Mouse (Mus musculus): ENCODE measurements around the gene 5730596B20Rik. TPM values are rescaled to one million over a fixed set of nuclear protein-coding genes. Genes with fewer than 3 reads are reported as not detected.
A peak's percentile ranks its signal among the peaks of the same experiment; 100 is the strongest.

Gene 5730596B20Rik
- polyA plus RNA-seq, 1 experiment from 2014 or later, result 0.57 TPM

- no peak overlapping the region for H3K27ac ChIP-seq (ENCODE audit: low read depth, low read length)
- no peak for ATAC-seq (replicated peaks; ENCODE audit: insufficient number of reproducible peaks, low FRiP score, low TSS enrichment)
- H3K9ac ChIP-seq (ENCODE audit: low read depth, low read length), result no peak overlapping the region
- H3K4me1 ChIP-seq (ENCODE audit: control insufficient read depth, insufficient read depth, low read length), result peaks cover 13% of the 10 kb centered on the region
- no peak overlapping the region for H3K4me3 ChIP-seq (ENCODE audit: low read depth, low read length)
- no peak overlapping the region for H3K4me2 ChIP-seq
- no peaks in the 10 kb centered on the region for H3K36me3 ChIP-seq (ENCODE audit: control insufficient read depth, insufficient read depth, low read length)
- no peaks in the 10 kb centered on the region for H3K9me3 ChIP-seq (replicated peaks; ENCODE audit: control insufficient read depth, low read length)
- WGBS (ENCODE audit: insufficient replicate concordance), result 12% methylated on average over 5 of the region's 5 CpGs
- peaks cover 99% of the 10 kb centered on the region for H3K27me3 ChIP-seq (ENCODE audit: control insufficient read depth, insufficient read depth, low read length)
Observed at GRCm38 (mm10) chr6:52214271-52214670, 37.0 kb downstream of the 5730596B20Rik start.

GRCm38 (mm10) chr6:52215070-52215469, 37.8 kb downstream of the 5730596B20Rik start:
- Histone ChIP-seq H3K9ac (ENCODE audit: low read depth, low read length) (no peak overlapping the region), H3K27me3 (ENCODE audit: control insufficient read depth, insufficient read depth, low read length) (peaks cover 99% of the 10 kb centered on the region), H3K27ac (ENCODE audit: low read depth, low read length) (no peak overlapping the region), H3K9me3 (replicated peaks; ENCODE audit: control insufficient read depth, low read length) (no peaks in the 10 kb centered on the region), H3K36me3 (ENCODE audit: control insufficient read depth, insufficient read depth, low read length) (no peaks in the 10 kb centered on the region), H3K4me2 (no peak overlapping the region), H3K4me1 (ENCODE audit: control insufficient read depth, insufficient read depth, low read length) (peaks cover 13% of the 10 kb centered on the region), H3K4me3 (ENCODE audit: low read depth, low read length) (no peak overlapping the region)
- ATAC-seq (replicated peaks; ENCODE audit: insufficient number of reproducible peaks, low FRiP score, low TSS enrichment), result no peak
- WGBS (ENCODE audit: insufficient replicate concordance), result 7% methylated on average over 3 of the region's 3 CpGs

- no peak overlapping the region for H3K27ac ChIP-seq (ENCODE audit: low read depth, low read length)
- ATAC-seq (replicated peaks; ENCODE audit: insufficient number of reproducible peaks, low FRiP score, low TSS enrichment), result no peak
- H3K4me1 ChIP-seq (ENCODE audit: control insufficient read depth, insufficient read depth, low read length), result peaks cover 13% of the 10 kb centered on the region
- H3K36me3 ChIP-seq (ENCODE audit: control insufficient read depth, insufficient read depth, low read length), result no peaks in the 10 kb centered on the region
- H3K27me3 ChIP-seq (ENCODE audit: control insufficient read depth, insufficient read depth, low read length), result peaks cover 100% of the 10 kb centered on the region
- 2% methylated on average over 30 of the region's 30 CpGs for WGBS (ENCODE audit: insufficient replicate concordance)
- H3K4me3 ChIP-seq (ENCODE audit: low read depth, low read length), result no peak overlapping the region
- peak overlapping the region; percentile 14; the same call in 1 of the 2 replicates for H3K4me2 ChIP-seq
- H3K9me3 ChIP-seq (replicated peaks; ENCODE audit: control insufficient read depth, low read length), result no peaks in the 10 kb centered on the region
- no peak overlapping the region for H3K9ac ChIP-seq (ENCODE audit: low read depth, low read length)
Observed at GRCm38 (mm10) chr6:52215771-52216535, 38.7 kb downstream of the 5730596B20Rik start.

- Histone ChIP-seq H3K4me1 (ENCODE audit: control insufficient read depth, insufficient read depth, low read length) (peaks cover 10% of the 10 kb centered on the region), H3K36me3 (ENCODE audit: control insufficient read depth, insufficient read depth, low read length) (no peaks in the 10 kb centered on the region), H3K4me3 (ENCODE audit: low read depth, low read length) (peak overlapping the region; percentile 27), H3K9me3 (replicated peaks; ENCODE audit: control insufficient read depth, low read length) (no peaks in the 10 kb centered on the region), H3K9ac (ENCODE audit: low read depth, low read length) (no peak overlapping the region), H3K27ac (ENCODE audit: low read depth, low read length) (no peak overlapping the region), H3K4me2 (peak overlapping the region; percentile 54), H3K27me3 (ENCODE audit: control insufficient read depth, insufficient read depth, low read length) (peaks cover 100% of the 10 kb centered on the region)
- WGBS (ENCODE audit: insufficient replicate concordance), result 2% methylated on average over 60 of the region's 60 CpGs
- no peak for ATAC-seq (replicated peaks; ENCODE audit: insufficient number of reproducible peaks, low FRiP score, low TSS enrichment)
Observed at GRCm38 (mm10) chr6:52216691-52217458, 39.6 kb downstream of the 5730596B20Rik start.

- Histone ChIP-seq H3K4me3 (ENCODE audit: low read depth, low read length) (peak overlapping the region; percentile 27), H3K36me3 (ENCODE audit: control insufficient read depth, insufficient read depth, low read length) (no peaks in the 10 kb centered on the region), H3K27ac (ENCODE audit: low read depth, low read length) (no peak overlapping the region), H3K4me1 (ENCODE audit: control insufficient read depth, insufficient read depth, low read length) (peaks cover 10% of the 10 kb centered on the region), H3K9ac (ENCODE audit: low read depth, low read length) (no peak overlapping the region), H3K27me3 (ENCODE audit: control insufficient read depth, insufficient read depth, low read length) (peaks cover 100% of the 10 kb centered on the region), H3K4me2 (peak overlapping the region; percentile 54), H3K9me3 (replicated peaks; ENCODE audit: control insufficient read depth, low read length) (no peaks in the 10 kb centered on the region)
- peak; percentile 22; the same call in 1 of the 2 replicates for ATAC-seq (replicated peaks; ENCODE audit: insufficient number of reproducible peaks, low FRiP score, low TSS enrichment)
- WGBS (ENCODE audit: insufficient replicate concordance), result under 1% methylated on average over 25 of the region's 25 CpGs
Observed at GRCm38 (mm10) chr6:52217459-52217768, 40.1 kb downstream of the 5730596B20Rik start.

- Histone ChIP-seq H3K9me3 (replicated peaks; ENCODE audit: control insufficient read depth, low read length) (no peaks in the 10 kb centered on the region), H3K36me3 (ENCODE audit: control insufficient read depth, insufficient read depth, low read length) (no peaks in the 10 kb centered on the region), H3K4me1 (ENCODE audit: control insufficient read depth, insufficient read depth, low read length) (peaks cover 4% of the 10 kb centered on the region), H3K27me3 (ENCODE audit: control insufficient read depth, insufficient read depth, low read length) (peaks cover 100% of the 10 kb centered on the region), H3K4me2 (no peak overlapping the region), H3K27ac (ENCODE audit: low read depth, low read length) (no peak overlapping the region), H3K9ac (ENCODE audit: low read depth, low read length) (no peak overlapping the region), H3K4me3 (ENCODE audit: low read depth, low read length) (peak overlapping the region; percentile 27; the same call in 1 of the 2 replicates)
- 5% methylated on average over 23 of the region's 23 CpGs for WGBS (ENCODE audit: insufficient replicate concordance)
- no peak for ATAC-seq (replicated peaks; ENCODE audit: insufficient number of reproducible peaks, low FRiP score, low TSS enrichment)
Observed at GRCm38 (mm10) chr6:52217895-52218642, 40.8 kb downstream of the 5730596B20Rik start.

- Histone ChIP-seq H3K4me2 (no peak overlapping the region), H3K9me3 (replicated peaks; ENCODE audit: control insufficient read depth, low read length) (no peaks in the 10 kb centered on the region), H3K9ac (ENCODE audit: low read depth, low read length) (no peak overlapping the region), H3K4me1 (ENCODE audit: control insufficient read depth, insufficient read depth, low read length) (0 out of 2 replicates have a peak, but pooled peaks cover 4% of the 10 kb centered on the region), H3K27me3 (ENCODE audit: control insufficient read depth, insufficient read depth, low read length) (peaks cover 100% of the 10 kb centered on the region), H3K4me3 (ENCODE audit: low read depth, low read length) (no peak overlapping the region), H3K36me3 (ENCODE audit: control insufficient read depth, insufficient read depth, low read length) (no peaks in the 10 kb centered on the region), H3K27ac (ENCODE audit: low read depth, low read length) (no peak overlapping the region)
- ATAC-seq (replicated peaks; ENCODE audit: insufficient number of reproducible peaks, low FRiP score, low TSS enrichment), result no peak
- 12% methylated on average over 14 of the region's 14 CpGs for WGBS (ENCODE audit: insufficient replicate concordance)
Observed at GRCm38 (mm10) chr6:52218643-52219215, 41.4 kb downstream of the 5730596B20Rik start.

GRCm38 (mm10) chr6:52219234-52219942, 42.1 kb downstream of the 5730596B20Rik start:
- Histone ChIP-seq H3K9me3 (replicated peaks; ENCODE audit: control insufficient read depth, low read length) (no peaks in the 10 kb centered on the region), H3K9ac (ENCODE audit: low read depth, low read length) (no peak overlapping the region), H3K4me1 (ENCODE audit: control insufficient read depth, insufficient read depth, low read length) (0 out of 2 replicates have a peak, but pooled peaks cover 4% of the 10 kb centered on the region), H3K4me2 (no peak overlapping the region), H3K36me3 (ENCODE audit: control insufficient read depth, insufficient read depth, low read length) (no peaks in the 10 kb centered on the region), H3K27me3 (ENCODE audit: control insufficient read depth, insufficient read depth, low read length) (peaks cover 100% of the 10 kb centered on the region), H3K27ac (ENCODE audit: low read depth, low read length) (no peak overlapping the region), H3K4me3 (ENCODE audit: low read depth, low read length) (no peak overlapping the region)
- no peak for ATAC-seq (replicated peaks; ENCODE audit: insufficient number of reproducible peaks, low FRiP score, low TSS enrichment)
- WGBS (ENCODE audit: insufficient replicate concordance), result 24% methylated on average over 9 of the region's 9 CpGs
